Mouse (Mus musculus): ENCODE data around the gene Tcaf3.
A peak's percentile ranks its signal among the peaks of the same experiment; 100 is the strongest.

The Tcaf3 gene

GRCm38 (mm10) chr6:42542036-42543031, 55.2 kb downstream of the Tcaf3 start:
- peak; percentile 96 for DNase-seq

GRCm38 (mm10) chr6:42540681-42541080, 56.8 kb downstream of the Tcaf3 start:
- no peak for DNase-seq

- no peak for DNase-seq
Observed at GRCm38 (mm10) chr6:42539711-42540110, 57.8 kb downstream of the Tcaf3 start.
